Mouse (Mus musculus) embryonic facial prominence, embryonic 10.5 days (tissue): ENCODE measurements at regions not wholly inside any gene's neighbourhood (a gene's known extent, or its start where the extent isn't known, plus 50 kb on each side); places are given as distances from the start of the nearest gene placed in this dataset.

ENCODE experiments used
- DNase-seq: peaks from one replicate; pipeline ENCODE4 v3.0.0-alpha.2; 2017; ENCODE audit warnings: low spot score
- H3K27ac ChIP-seq: fragments of 300-500 bp; sonication (generic); replicated peaks from 2 replicates; pipeline ENCODE4 v1.5.1; 2016; ENCODE audit warnings: mild to moderate bottlenecking
- H3K27me3 ChIP-seq: fragments of 300-500 bp; sonication (generic); replicated peaks from 2 replicates; pipeline ENCODE4 v1.6.1; 2016; ENCODE audit warnings: low read depth, mild to moderate bottlenecking; ENCODE audit not compliant: poor library complexity, severe bottlenecking
- H3K36me3 ChIP-seq: fragments of 300-500 bp; sonication (generic); replicated peaks from 2 replicates; pipeline ENCODE4 v1.6.1; 2016; ENCODE audit warnings: mild to moderate bottlenecking, moderate library complexity
- H3K4me1 ChIP-seq: fragments of 300-500 bp; sonication (generic); 2 replicates; pipeline ENCODE4 v1.6.1; 2016
- H3K4me3 ChIP-seq: fragments of 300-500 bp; sonication (generic); 2 replicates; pipeline ENCODE4 v1.5.1; 2016; ENCODE audit warnings: mild to moderate bottlenecking, moderate library complexity
- H3K9me3 ChIP-seq: fragments of 300-500 bp; sonication (generic); 2 replicates; pipeline ENCODE4 v1.6.1; 2016; ENCODE audit warnings: mild to moderate bottlenecking
- WGBS: fragments of 180-500 bp; shearing (Covaris S2); methylation state at CpG from one replicate; pipeline ENCODE4 v1.1.7; 2016; 5-methylcytosine and 5-hydroxymethylcytosine counted together

DNA sequence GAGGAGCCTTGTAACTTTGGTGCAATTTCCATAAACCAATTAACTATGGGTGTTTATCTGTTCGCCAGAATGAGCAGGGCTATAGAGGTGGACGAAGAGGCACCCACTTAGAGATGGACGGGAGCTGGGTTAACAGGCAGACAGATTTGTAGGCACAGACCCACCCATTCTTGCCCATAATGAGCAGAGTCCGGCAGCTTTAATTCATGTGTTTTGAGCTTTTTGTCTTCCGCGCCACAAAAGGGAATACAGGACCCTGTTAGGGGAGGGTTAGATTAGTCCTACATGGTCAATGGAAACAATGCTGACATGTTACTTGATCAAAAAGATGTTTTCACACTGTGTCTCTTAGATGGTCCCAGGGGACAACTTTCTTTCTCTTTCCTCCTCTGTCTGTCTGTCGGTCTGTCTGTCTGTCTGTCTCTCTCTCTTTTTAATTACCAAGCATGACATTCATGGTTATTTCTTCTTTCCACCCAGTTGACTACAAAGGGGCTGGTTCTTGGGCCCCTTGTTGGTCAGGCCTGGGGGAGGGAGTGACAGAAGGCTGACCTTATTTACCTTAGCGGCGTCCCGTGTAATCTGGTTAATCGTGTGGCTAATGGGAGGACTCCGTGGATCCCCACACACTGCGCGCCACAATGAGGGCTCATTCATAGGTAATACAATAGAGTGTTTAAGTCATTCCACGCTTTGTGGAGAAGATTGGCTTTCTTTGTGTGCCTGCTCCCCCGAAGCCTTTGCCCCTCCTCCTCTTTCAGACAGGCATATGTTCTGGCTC lies 483.7 kb downstream of the Ofcc1 start:
- Histone ChIP-seq H3K4me1 (peaks cover 13% of the 10 kb centered on the region), H3K27ac (peak overlapping the region; percentile 61), H3K36me3 (no peaks in the 10 kb centered on the region), H3K27me3 (peaks cover 63% of the 10 kb centered on the region), H3K4me3 (peak overlapping the region; percentile 46), H3K9me3 (no peaks in the 10 kb centered on the region)
- DNase-seq = peak; percentile 60
- WGBS = 19% methylated on average over 16 of the region's 16 CpGs

DNA sequence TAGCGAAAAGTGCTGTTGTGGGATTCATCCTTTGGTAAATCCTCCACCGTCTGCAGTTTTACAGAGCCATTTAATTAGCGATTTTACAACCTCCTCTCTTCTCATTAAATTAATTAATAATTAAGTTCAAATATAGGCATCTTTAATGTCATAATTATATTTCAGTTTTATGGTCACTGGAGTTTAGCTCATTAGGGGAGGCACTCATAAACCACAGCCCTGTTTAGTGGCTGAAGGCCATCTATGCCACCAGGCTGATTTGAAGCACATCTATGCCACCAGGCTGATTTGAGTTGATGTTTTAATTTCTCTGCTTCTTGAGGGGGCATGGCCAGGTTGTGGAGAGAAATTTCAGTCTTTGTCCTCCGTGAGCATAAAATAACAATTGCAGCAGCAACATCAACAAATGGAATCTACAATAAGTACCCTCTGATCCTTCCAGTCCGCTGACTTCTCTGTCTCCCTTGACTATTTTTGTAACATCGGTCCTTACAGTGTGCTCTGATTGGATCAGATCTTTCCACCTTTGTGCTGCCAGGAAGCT lies 508.9 kb downstream of the Ofcc1 start:
- H3K9me3 ChIP-seq = no peaks in the 10 kb centered on the region
- no peaks in the 10 kb centered on the region for H3K27me3 ChIP-seq
- 85% methylated on average over 6 of the region's 6 CpGs for WGBS
- H3K27ac ChIP-seq = no peak overlapping the region
- no peak for DNase-seq
- H3K36me3 ChIP-seq = no peaks in the 10 kb centered on the region
- no peaks in the 10 kb centered on the region for H3K4me1 ChIP-seq
- no peak overlapping the region for H3K4me3 ChIP-seq

DNA sequence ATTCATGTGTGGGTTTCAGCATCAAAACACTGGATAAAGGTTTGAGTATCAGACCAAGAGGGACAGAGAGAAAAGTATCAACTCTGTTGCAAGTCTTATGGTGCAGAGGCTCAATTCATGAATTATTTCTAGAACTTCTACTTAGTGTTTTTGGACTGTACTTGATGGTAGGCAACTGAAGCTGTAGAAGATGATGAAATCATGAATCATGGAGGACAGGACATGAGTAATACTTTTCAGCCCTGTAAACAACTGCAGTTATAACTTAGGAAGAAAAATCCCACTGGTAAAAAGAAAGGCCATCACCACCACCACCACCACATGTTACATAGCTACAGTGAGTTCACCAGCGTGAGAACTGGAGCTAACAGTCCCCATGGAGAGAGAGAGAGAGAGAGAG lies 511.9 kb downstream of the Ofcc1 start:
- WGBS = 86% methylated on average over 1 of the region's 1 CpGs
- Histone ChIP-seq H3K36me3 (no peaks in the 10 kb centered on the region), H3K9me3 (no peaks in the 10 kb centered on the region), H3K27ac (no peak overlapping the region), H3K4me3 (no peak overlapping the region), H3K27me3 (no peaks in the 10 kb centered on the region), H3K4me1 (no peaks in the 10 kb centered on the region)
- DNase-seq = no peak

DNA sequence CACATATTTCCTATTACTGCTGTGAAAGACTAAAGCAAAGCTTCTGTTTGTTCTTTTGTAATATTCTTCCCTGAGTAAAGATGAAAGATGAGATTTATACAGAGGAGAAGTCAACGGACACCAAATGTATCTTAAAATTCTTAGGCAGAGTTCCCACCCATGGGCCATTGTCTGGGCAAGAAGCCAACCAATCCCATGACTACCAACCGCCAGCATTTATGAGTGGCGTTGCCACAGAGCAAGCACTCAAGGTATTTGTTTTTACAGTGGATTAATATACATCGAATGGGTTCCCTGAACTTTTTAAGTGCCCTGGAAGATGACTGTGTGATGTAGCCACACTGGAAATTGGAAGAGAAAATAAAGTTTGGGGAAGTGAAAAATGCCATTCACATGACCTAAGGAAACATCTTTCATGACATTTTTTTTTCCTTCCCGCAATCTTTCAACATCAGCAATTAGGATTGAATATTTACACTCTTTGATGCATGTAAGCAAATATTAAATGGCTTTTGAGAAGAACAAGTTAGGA lies 525.1 kb downstream of the Ofcc1 start:
- Histone ChIP-seq H3K27me3 (no peaks in the 10 kb centered on the region), H3K4me3 (no peak overlapping the region), H3K4me1 (peaks cover 9% of the 10 kb centered on the region), H3K27ac (no peak overlapping the region), H3K9me3 (no peaks in the 10 kb centered on the region), H3K36me3 (no peaks in the 10 kb centered on the region)
- 82% methylated on average over 5 of the region's 5 CpGs for WGBS
- no peak for DNase-seq

DNA sequence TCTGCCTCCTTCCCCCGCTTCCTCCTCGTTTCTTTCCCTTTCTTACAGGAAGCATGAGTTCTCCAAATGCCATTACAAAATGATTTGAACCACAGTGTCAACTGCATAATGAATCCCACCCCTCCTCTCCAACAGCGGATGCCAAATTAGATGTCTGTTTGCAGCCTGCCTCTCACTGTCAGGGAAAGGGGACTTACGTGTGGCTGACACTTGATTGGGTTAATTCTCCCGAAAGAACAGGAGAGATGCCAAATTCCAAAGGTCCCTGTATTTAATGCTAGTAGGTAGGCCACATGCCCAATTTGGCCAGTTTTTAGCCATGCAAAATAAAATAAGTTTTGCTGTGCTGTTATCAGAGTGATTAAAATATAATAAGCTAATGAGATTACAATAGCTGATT lies 525.9 kb downstream of the Ofcc1 start:
- WGBS = 31% methylated on average over 5 of the region's 5 CpGs
- no peak for DNase-seq
- no peak overlapping the region for H3K27ac ChIP-seq
- no peaks in the 10 kb centered on the region for H3K27me3 ChIP-seq
- peaks cover 9% of the 10 kb centered on the region for H3K4me1 ChIP-seq
- H3K4me3 ChIP-seq = no peak overlapping the region
- H3K9me3 ChIP-seq = no peaks in the 10 kb centered on the region
- no peaks in the 10 kb centered on the region for H3K36me3 ChIP-seq

DNA sequence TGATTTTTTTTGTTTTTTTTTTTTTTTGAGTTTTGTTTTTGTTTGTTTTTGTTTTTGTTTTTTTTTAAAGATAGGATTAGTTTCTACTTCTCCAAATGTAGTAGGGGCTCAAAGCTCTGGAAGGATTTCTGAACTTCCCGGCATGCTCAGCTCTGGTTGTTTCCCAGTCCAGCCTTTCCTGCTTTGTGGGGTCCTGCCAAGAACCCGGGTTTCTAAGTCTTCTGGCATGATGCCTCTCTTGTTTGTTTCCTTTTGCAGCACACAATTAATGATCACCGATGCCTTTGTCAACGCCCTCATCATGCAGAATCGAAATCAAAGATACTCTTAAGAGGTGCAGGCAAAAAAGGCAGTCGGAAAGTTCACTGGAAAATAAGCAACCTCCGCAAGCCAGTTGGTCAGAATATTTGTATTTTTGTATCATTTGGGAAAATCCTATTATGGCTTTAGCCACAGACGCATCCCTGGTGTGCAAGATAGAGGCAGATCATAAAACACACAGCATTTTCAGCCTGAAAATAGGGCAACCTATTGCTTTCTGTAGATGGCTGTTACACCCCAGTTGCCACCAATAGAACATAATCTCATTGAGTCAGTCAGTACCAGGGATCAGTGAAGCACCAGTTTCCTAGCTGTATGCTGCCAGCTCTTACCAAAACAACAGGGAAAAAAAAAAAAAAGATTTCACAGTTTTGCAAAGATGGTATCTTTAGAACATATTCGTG lies 526.6 kb downstream of the Ofcc1 start:
- H3K9me3 ChIP-seq = no peaks in the 10 kb centered on the region
- no peaks in the 10 kb centered on the region for H3K36me3 ChIP-seq
- H3K27me3 ChIP-seq = no peaks in the 10 kb centered on the region
- peaks cover 9% of the 10 kb centered on the region for H3K4me1 ChIP-seq
- H3K4me3 ChIP-seq = no peak overlapping the region
- DNase-seq = no peak
- H3K27ac ChIP-seq = no peak overlapping the region
- WGBS = 76% methylated on average over 9 of the region's 9 CpGs

DNA sequence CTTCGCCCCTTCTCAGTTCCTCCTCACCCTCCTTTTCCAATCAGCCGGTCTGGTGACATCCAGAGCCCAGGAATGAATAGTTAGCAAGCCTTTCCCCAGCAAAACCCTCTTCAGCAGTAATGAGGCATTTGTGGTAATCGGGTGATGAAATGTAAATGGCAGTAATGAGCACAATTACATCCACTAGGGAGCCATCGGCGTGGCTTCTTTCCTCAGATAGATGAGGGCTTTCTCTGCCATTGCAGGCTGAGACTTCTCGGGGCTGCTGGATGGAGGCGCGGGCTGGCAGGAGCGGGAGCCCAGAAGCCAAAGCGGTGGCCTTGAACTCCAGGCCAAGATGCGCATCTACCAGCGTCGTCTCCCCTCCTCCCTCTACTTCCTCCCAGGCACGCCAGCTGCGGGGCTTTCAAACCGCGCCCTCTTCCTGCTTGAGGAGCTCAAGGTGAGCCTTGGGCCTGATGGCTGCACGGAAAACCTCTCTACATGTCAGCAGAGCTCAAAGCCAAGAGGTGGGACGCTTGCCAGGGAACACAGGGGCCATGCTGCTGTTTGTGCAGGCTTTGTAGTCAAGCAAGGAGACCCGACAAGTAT lies 537.2 kb downstream of the Ofcc1 start:
- peak overlapping the region; percentile 57; the same call in 1 of the 2 replicates for H3K27ac ChIP-seq
- peak overlapping the region; percentile 52 for H3K4me3 ChIP-seq
- peaks cover 13% of the 10 kb centered on the region for H3K4me1 ChIP-seq
- no peaks in the 10 kb centered on the region for H3K9me3 ChIP-seq
- DNase-seq = peak; percentile 59
- no peaks in the 10 kb centered on the region for H3K36me3 ChIP-seq
- 7% methylated on average over 20 of the region's 20 CpGs for WGBS
- H3K27me3 ChIP-seq = peaks cover 34% of the 10 kb centered on the region

DNA sequence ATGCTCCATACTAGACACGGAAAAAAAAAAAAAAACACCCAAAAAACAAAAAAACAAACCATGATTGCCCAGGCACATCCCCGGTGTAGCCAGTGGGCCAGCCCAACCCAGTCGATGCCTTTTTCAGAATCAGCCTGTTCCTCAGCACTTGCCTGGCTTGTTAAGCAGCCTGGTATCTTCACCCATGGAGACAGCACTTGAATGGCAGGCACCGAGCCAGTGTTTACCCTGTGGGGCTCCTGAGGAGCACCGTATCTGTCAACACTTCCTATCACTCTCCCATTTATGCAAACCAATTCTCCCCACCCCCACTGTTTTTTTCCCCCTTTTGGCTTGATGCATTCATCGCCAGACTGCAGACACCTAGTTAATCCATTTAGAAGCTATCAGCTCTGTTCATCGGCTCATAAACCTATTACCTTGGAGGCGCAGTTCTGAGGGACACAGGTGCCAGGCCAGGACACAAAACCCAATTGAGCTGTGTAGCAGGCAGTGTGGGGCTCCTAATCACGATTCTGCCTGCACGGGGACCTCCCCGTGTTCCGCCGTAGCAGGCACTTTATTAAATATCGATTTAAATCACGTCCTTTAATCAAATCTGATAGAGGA lies 537.8 kb downstream of the Ofcc1 start:
- no peaks in the 10 kb centered on the region for H3K36me3 ChIP-seq
- H3K4me1 ChIP-seq = peaks cover 13% of the 10 kb centered on the region
- no peaks in the 10 kb centered on the region for H3K9me3 ChIP-seq
- peak overlapping the region; percentile 52 for H3K4me3 ChIP-seq
- peaks cover 34% of the 10 kb centered on the region for H3K27me3 ChIP-seq
- H3K27ac ChIP-seq = no peak overlapping the region
- WGBS = 21% methylated on average over 15 of the region's 15 CpGs
- no peak for DNase-seq

DNA sequence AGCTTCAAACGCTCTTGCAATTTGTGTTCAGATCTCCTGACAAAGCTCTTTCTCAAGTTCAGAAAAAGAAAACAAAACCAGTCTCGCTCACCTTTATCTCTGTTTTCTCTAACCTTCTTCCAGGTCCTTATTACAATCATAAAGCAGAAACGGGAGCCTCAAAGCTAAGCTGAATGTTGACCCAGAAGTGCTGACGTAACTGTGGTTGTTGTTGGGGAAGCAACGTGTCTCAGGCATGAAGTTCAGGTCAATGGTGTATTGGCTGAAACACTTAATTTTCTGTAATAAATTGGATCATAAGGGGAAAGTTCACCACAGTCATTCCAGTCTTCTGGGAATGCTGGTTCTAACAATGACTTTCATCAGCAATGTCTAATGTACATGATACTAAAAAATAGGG lies 586.7 kb downstream of the Ofcc1 start:
- H3K4me3 ChIP-seq = no peak overlapping the region
- no peaks in the 10 kb centered on the region for H3K4me1 ChIP-seq
- no peaks in the 10 kb centered on the region for H3K9me3 ChIP-seq
- WGBS = 84% methylated on average over 5 of the region's 5 CpGs
- H3K36me3 ChIP-seq = no peaks in the 10 kb centered on the region
- H3K27me3 ChIP-seq = no peaks in the 10 kb centered on the region
- no peak overlapping the region for H3K27ac ChIP-seq
- DNase-seq = no peak

DNA sequence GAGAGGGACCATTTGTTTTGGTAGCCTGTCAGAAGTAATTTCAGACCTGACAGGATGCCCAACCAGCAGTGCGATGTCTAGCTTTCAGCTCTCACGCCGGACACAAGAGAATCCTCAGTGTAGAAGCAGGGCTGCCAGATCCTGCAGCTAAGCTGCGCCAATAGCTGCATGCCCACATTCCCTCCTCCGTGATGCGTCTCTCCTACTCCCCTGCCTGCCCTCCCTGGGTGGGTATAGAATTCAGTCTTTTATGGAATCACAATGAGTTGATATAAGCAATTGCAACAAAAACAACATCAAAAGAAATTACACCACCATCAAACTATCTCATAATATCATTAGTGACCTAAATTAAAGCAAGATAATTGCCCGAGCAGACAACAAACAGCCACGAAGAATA lies 587.1 kb downstream of the Ofcc1 start:
- Histone ChIP-seq H3K4me3 (no peak overlapping the region), H3K27me3 (no peaks in the 10 kb centered on the region), H3K36me3 (no peaks in the 10 kb centered on the region), H3K4me1 (0 out of 2 replicates have a peak, but pooled peaks cover 3% of the 10 kb centered on the region), H3K27ac (no peak overlapping the region), H3K9me3 (no peaks in the 10 kb centered on the region)
- 75% methylated on average over 8 of the region's 8 CpGs for WGBS
- no peak for DNase-seq

DNA sequence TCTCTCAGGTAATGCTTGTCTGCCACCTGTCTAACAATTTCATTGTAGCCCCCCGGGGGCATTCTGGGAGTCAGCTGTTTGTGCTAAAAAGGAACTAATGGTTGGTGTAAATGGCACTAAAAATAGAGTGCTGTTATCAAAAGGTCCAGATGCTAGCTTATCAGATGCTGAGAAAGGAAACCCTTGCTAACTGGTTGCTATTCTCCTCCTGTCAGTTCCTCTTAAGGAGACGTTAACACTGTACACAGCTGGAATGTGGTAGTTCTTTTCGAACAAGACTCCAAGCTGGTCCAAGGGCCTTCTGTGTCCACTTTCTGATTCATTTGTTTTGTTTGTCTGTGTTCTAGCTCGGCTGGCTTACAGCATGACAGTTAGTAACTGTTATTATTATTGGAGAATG lies 592.0 kb downstream of the Ofcc1 start:
- Histone ChIP-seq H3K4me3 (no peak overlapping the region), H3K36me3 (no peaks in the 10 kb centered on the region), H3K27me3 (no peaks in the 10 kb centered on the region), H3K27ac (no peak overlapping the region), H3K4me1 (0 out of 2 replicates have a peak, but pooled peaks cover 7% of the 10 kb centered on the region), H3K9me3 (no peaks in the 10 kb centered on the region)
- WGBS = 62% methylated on average over 4 of the region's 4 CpGs
- DNase-seq = no peak

DNA sequence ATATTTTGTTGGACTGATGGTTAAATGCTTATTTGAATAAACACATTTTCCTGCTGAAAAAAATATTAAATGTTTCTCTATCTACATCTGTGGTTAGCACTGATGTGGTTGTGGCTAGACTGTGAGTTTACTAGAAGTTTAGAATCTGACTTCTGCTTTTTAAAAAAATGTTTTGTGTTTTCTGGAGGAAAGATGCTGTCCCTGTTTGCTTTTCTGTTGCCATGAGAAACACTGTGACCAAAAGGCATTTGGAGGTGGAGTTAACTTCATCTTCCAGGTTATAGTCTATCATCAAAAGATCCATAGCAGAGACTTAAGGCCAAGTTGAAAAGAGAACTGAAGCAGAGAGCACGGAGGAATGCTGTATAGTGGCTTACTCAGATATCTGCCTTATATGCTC lies 594.4 kb downstream of the Ofcc1 start:
- H3K9me3 ChIP-seq = no peaks in the 10 kb centered on the region
- 89% methylated on average over 1 of the region's 1 CpGs for WGBS
- H3K4me1 ChIP-seq = 0 out of 2 replicates have a peak, but pooled peaks cover 7% of the 10 kb centered on the region
- H3K4me3 ChIP-seq = no peak overlapping the region
- no peak overlapping the region for H3K27ac ChIP-seq
- no peak for DNase-seq
- no peaks in the 10 kb centered on the region for H3K27me3 ChIP-seq
- no peaks in the 10 kb centered on the region for H3K36me3 ChIP-seq
